Mouse (Mus musculus) forebrain, embryonic 11.5 days (tissue): ENCODE results near the gene Necab2. TPM values are rescaled to one million over a fixed set of nuclear protein-coding genes. Genes with fewer than 3 reads are reported as not detected.

Experiments used
- ATAC-seq: fragments of 200-750 bp; cut with Nextera tagmentation; replicated peaks from 2 replicates; pipeline ENCODE4 v1.8.0; 2017; ENCODE audit warnings: moderate TSS enrichment; ENCODE audit not compliant: low FRiP score
- DNase-seq: peaks from one replicate; pipeline ENCODE4 v3.0.0-alpha.2; 2017; ENCODE audit warnings: low spot score
- H3K27ac ChIP-seq: fragments of 300-500 bp; sonication (generic); 2 replicates; pipeline ENCODE4 v1.5.1; 2014; ENCODE audit warnings: low read depth, low read length
- H3K27me3 ChIP-seq: fragments of 300-500 bp; sonication (generic); 2 replicates; pipeline ENCODE4 v1.6.1; 2014; ENCODE audit warnings: mild to moderate bottlenecking, low read length, mixed read lengths; ENCODE audit not compliant: control insufficient read depth, insufficient read depth
- H3K36me3 ChIP-seq: fragments of 300-500 bp; sonication (generic); 2 replicates; pipeline ENCODE4 v1.6.1; 2014; ENCODE audit warnings: mild to moderate bottlenecking, low read length, moderate library complexity, mixed read lengths; ENCODE audit not compliant: control insufficient read depth, insufficient read depth
- H3K4me1 ChIP-seq: fragments of 300-500 bp; sonication (generic); replicated peaks from 2 replicates; pipeline ENCODE4 v1.6.1; 2014; ENCODE audit warnings: low read length, mixed read lengths; ENCODE audit not compliant: control insufficient read depth, insufficient read depth
- H3K4me2 ChIP-seq: fragments of 300-500 bp; sonication (generic); 2 replicates; pipeline ENCODE4 v1.6.1; 2014; ENCODE audit warnings: low read depth, mild to moderate bottlenecking, low read length, moderate library complexity, mixed read lengths; ENCODE audit not compliant: severe bottlenecking
- H3K4me3 ChIP-seq: fragments of 300-500 bp; sonication (generic); 2 replicates; pipeline ENCODE4 v1.5.1; 2014; ENCODE audit warnings: low read depth, low read length
- H3K9ac ChIP-seq: fragments of 300-500 bp; sonication (generic); 2 replicates; pipeline ENCODE4 v1.6.1; 2014; ENCODE audit warnings: low read length
- H3K9me3 ChIP-seq: fragments of 300-500 bp; sonication (generic); 2 replicates; pipeline ENCODE4 v1.6.1; 2016; ENCODE audit warnings: low read length, mixed read lengths; ENCODE audit not compliant: control insufficient read depth
- WGBS: fragments of 180-500 bp; shearing (Covaris S2); extraction: QIAGEN DNeasy Blood & Tissue Kit; methylation state at CpG from one replicate; pipeline ENCODE4 v1.1.7; 2014; 5-methylcytosine and 5-hydroxymethylcytosine counted together
- polyA plus RNA-seq: library from polyadenylated mRNA; unstranded; fragments of >200 nt; fragmentation: Nextera tagmentation; extraction: Ambion mirVana; gene quantifications from 2 replicates; pipeline ENCODE4 v1.2.1, GENCODE M21; 2014

Gene Necab2
- polyA plus RNA-seq, 1 experiment from 2014 or later = 15.3 TPM

GRCm38 (mm10) chr8:119449627-119450026 lies 3.1 kb downstream of the Necab2 start:
- H3K4me3 ChIP-seq = no peak overlapping the region
- no peaks in the 10 kb centered on the region for H3K9me3 ChIP-seq
- WGBS = 82% methylated on average over 12 of the region's 12 CpGs
- no peak overlapping the region for H3K9ac ChIP-seq
- H3K27ac ChIP-seq = no peak overlapping the region
- H3K36me3 ChIP-seq = no peaks in the 10 kb centered on the region
- ATAC-seq = no peak
- H3K4me1 ChIP-seq = 0 out of 2 replicates have a peak, but pooled peaks cover 2% of the 10 kb centered on the region
- H3K27me3 ChIP-seq = peaks cover 6% of the 10 kb centered on the region
- no peak for DNase-seq
- H3K4me2 ChIP-seq = no peak overlapping the region

DNA sequence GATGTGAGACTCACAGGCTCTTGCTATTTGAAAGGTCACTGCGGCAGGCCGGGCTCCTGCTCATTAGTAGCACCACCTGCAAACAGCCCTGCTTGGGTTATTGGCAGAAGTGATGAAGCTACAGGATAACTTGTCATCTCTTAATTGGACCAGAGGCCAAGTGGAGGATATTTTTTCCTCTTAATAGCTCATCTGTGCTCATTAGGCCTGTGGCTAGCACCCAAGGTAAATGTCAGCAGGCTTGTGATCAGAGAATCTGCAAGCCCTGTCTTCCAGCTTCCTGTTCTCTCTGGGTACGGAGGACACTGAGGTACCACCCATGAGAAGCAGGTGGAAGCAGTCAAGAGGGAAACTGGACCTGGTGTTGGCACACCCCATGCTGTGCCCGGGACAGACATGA lies 4.6 kb downstream of the Necab2 start:
- Histone ChIP-seq H3K4me2 (no peak overlapping the region), H3K4me1 (0 out of 2 replicates have a peak, but pooled peaks cover 2% of the 10 kb centered on the region), H3K27me3 (peaks cover 6% of the 10 kb centered on the region), H3K36me3 (no peaks in the 10 kb centered on the region), H3K27ac (no peak overlapping the region), H3K9me3 (no peaks in the 10 kb centered on the region), H3K4me3 (no peak overlapping the region), H3K9ac (no peak overlapping the region)
- DNase-seq (no peak), ATAC-seq (no peak)
- WGBS = 85% methylated on average over 4 of the region's 4 CpGs

DNA sequence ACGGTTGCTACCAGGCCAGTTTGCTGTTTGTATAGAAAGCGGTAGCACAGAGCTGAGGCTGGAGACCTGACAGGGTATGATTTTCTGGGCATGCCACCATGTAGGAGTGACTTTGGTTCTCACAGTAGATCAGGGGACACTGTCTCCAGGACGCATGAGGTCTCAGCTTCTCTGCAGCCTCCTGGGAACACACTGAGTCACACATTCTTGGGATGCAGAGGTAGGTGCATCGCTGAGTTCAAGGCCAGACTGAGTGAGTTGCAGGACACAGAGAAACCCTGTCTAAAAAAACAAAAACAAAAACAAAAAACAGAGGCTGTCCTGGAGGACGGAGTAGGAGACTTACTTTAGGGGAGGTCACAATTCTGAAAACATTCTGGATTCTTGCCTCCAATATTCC lies 6.4 kb downstream of the Necab2 start:
- Histone ChIP-seq H3K36me3 (no peaks in the 10 kb centered on the region), H3K4me2 (no peak overlapping the region), H3K4me3 (no peak overlapping the region), H3K27me3 (peaks cover 3% of the 10 kb centered on the region), H3K9me3 (no peaks in the 10 kb centered on the region), H3K27ac (no peak overlapping the region), H3K4me1 (0 out of 2 replicates have a peak, but pooled peaks cover 2% of the 10 kb centered on the region), H3K9ac (no peak overlapping the region)
- DNase-seq (no peak), ATAC-seq (no peak)
- 90% methylated on average over 5 of the region's 5 CpGs for WGBS

- DNase-seq (no peak), ATAC-seq (no peak)
- H3K9ac ChIP-seq = no peak overlapping the region
- no peak overlapping the region for H3K4me2 ChIP-seq
- no peaks in the 10 kb centered on the region for H3K27me3 ChIP-seq
- H3K27ac ChIP-seq = no peak overlapping the region
- H3K9me3 ChIP-seq = no peaks in the 10 kb centered on the region
- no peaks in the 10 kb centered on the region for H3K36me3 ChIP-seq
- H3K4me3 ChIP-seq = no peak overlapping the region
- H3K4me1 ChIP-seq = 0 out of 2 replicates have a peak, but pooled peaks cover 3% of the 10 kb centered on the region
- WGBS = 88% methylated on average over 5 of the region's 5 CpGs
Observed at GRCm38 (mm10) chr8:119456045-119456444, 9.5 kb downstream of the Necab2 start.

DNA sequence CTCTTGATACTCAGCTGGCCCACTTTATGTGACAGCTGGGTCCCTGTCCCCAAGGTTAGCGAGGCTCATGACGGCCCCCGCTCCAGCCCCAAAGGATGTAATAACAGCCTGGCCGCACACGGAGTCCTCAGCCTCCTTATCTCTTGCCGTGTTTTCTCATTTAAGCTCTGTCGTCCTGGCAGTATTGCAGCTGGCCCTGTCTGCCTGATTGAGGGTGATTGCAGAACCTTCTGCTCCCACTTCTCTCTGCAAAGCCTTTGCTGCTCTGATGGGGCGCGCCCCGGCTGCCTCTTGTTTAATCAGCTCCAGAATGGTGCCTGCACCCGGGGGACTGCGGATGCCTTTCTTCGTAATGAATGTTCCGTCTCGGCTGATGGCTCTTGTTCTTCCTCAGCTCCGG lies 13.2 kb downstream of the Necab2 start:
- Histone ChIP-seq H3K4me3 (no peak overlapping the region), H3K9ac (no peak overlapping the region), H3K9me3 (no peaks in the 10 kb centered on the region), H3K4me1 (peaks cover 14% of the 10 kb centered on the region; the same call in 1 of the 2 replicates), H3K4me2 (no peak overlapping the region), H3K27ac (no peak overlapping the region), H3K27me3 (no peaks in the 10 kb centered on the region), H3K36me3 (no peaks in the 10 kb centered on the region)
- ATAC-seq (no peak), DNase-seq (no peak)
- 64% methylated on average over 16 of the region's 16 CpGs for WGBS

DNA sequence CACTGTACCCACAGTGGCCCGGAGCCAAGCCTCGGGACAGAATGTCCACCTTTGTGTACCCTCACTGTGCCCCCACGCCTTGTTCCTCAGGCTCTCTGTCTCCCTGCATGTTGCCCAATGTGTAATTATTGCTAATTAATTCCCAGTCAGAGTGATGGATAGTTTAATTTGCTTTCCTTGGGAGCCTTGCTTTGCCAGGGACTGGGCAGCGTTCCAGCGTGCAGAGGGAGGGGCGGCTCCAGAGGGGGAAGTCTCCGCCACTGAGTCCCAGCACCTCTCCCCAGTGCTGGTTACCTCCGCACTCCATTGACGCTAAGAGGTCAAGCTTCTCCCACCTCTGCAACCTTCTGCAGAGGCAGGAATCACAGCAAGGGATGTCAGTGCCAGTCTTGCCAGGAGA lies 14.8 kb downstream of the Necab2 start:
- no peak for DNase-seq
- no peaks in the 10 kb centered on the region for H3K36me3 ChIP-seq
- peaks cover 27% of the 10 kb centered on the region for H3K4me1 ChIP-seq
- WGBS = 73% methylated on average over 9 of the region's 9 CpGs
- no peak overlapping the region for H3K9ac ChIP-seq
- H3K27ac ChIP-seq = no peak overlapping the region
- no peak overlapping the region for H3K4me3 ChIP-seq
- no peak overlapping the region for H3K4me2 ChIP-seq
- no peaks in the 10 kb centered on the region for H3K9me3 ChIP-seq
- H3K27me3 ChIP-seq = 0 out of 2 replicates have a peak, but pooled peaks cover 2% of the 10 kb centered on the region
- no peak for ATAC-seq

- 0 out of 2 replicates have a peak, but pooled peaks cover 2% of the 10 kb centered on the region for H3K27me3 ChIP-seq
- 59% methylated on average over 7 of the region's 7 CpGs for WGBS
- H3K9ac ChIP-seq = no peak overlapping the region
- H3K4me2 ChIP-seq = no peak overlapping the region
- no peak overlapping the region for H3K4me3 ChIP-seq
- no peak for DNase-seq
- no peaks in the 10 kb centered on the region for H3K36me3 ChIP-seq
- peaks cover 29% of the 10 kb centered on the region for H3K4me1 ChIP-seq
- H3K9me3 ChIP-seq = no peaks in the 10 kb centered on the region
- H3K27ac ChIP-seq = no peak overlapping the region
- peak; percentile 33; the same call in 1 of the 2 replicates for ATAC-seq
Observed at GRCm38 (mm10) chr8:119463709-119464108, 17.2 kb downstream of the Necab2 start.

- DNase-seq (no peak), ATAC-seq (0 out of 2 replicates have a peak, but pooled peaks have one; percentile 30)
- peak overlapping the region; percentile 40; the same call in 1 of the 2 replicates for H3K4me2 ChIP-seq
- no peak overlapping the region for H3K4me3 ChIP-seq
- H3K9ac ChIP-seq = no peak overlapping the region
- no peak overlapping the region for H3K27ac ChIP-seq
- H3K27me3 ChIP-seq = 0 out of 2 replicates have a peak, but pooled peaks cover 2% of the 10 kb centered on the region
- peaks cover 26% of the 10 kb centered on the region for H3K4me1 ChIP-seq
- no peaks in the 10 kb centered on the region for H3K36me3 ChIP-seq
- 2% methylated on average over 18 of the region's 18 CpGs for WGBS
- H3K9me3 ChIP-seq = no peaks in the 10 kb centered on the region
Observed at GRCm38 (mm10) chr8:119466105-119466504, 19.6 kb downstream of the Necab2 start.

- no peaks in the 10 kb centered on the region for H3K9me3 ChIP-seq
- no peaks in the 10 kb centered on the region for H3K36me3 ChIP-seq
- no peak overlapping the region for H3K9ac ChIP-seq
- DNase-seq (no peak), ATAC-seq (no peak)
- H3K27me3 ChIP-seq = 0 out of 2 replicates have a peak, but pooled peaks cover 2% of the 10 kb centered on the region
- peaks cover 26% of the 10 kb centered on the region for H3K4me1 ChIP-seq
- H3K4me3 ChIP-seq = no peak overlapping the region
- H3K27ac ChIP-seq = no peak overlapping the region
- H3K4me2 ChIP-seq = no peak overlapping the region
- 81% methylated on average over 10 of the region's 10 CpGs for WGBS
Observed at GRCm38 (mm10) chr8:119466794-119467193, 20.3 kb downstream of the Necab2 start.
